Mouse (Mus musculus): ENCODE measurements around the gene Lamc3. TPM values are rescaled to one million over a fixed set of nuclear protein-coding genes. Genes with fewer than 3 reads are reported as not detected.
"Not testable (repeated sequence)": the region's sequence is repeated elsewhere in the genome, so short reads cannot be mapped to it uniquely, and the experiment has no call there.

Lamc3 gene
- total and polyA plus RNA-seq, 2 experiments: 0.73 to 0.83 TPM

- TF ChIP-seq CTCF (IDR thresholded peaks at IDR 0.05; ENCODE audit: low read depth, low read length): no peak
- TF ChIP-seq POLR2A (IDR thresholded peaks at IDR 0.05; ENCODE audit: extremely low read depth, insufficient read depth, low read length): no peak
- Histone ChIP-seq H3K27me3 (ENCODE audit: control insufficient read depth, insufficient read depth, low read length) (no peaks in the 10 kb centered on the region), H3K79me2 (ENCODE audit: control insufficient read depth, insufficient read depth, low read length) (no peaks in the 10 kb centered on the region), H3K27ac (replicated peaks; ENCODE audit: insufficient read depth, low read depth, low read length) (no peak overlapping the region), H3K9ac (ENCODE audit: low read depth, low read length) (no peak overlapping the region), H3K4me3 (ENCODE audit: insufficient read depth, low read depth, low read length) (no peak overlapping the region), H3K36me3 (ENCODE audit: control insufficient read depth, insufficient read depth, low read length) (no peaks in the 10 kb centered on the region), H3K4me1 (ENCODE audit: control insufficient read depth, insufficient read depth, low read length) (no peaks in the 10 kb centered on the region)
- no peak for DNase-seq (ENCODE audit: extremely low read depth, low read depth, low spot score)
- WGBS: 87% methylated on average over 9 of the region's 9 CpGs
These were observed 19.3 kb downstream of the Lamc3 start for GRCm38 (mm10) chr2:31906407-31906806.

- no peak for DNase-seq (ENCODE audit: extremely low read depth, low read depth, low spot score)
- TF ChIP-seq CTCF (IDR thresholded peaks at IDR 0.05; ENCODE audit: low read depth, low read length) (peak; percentile 40; the same call in 1 of the 2 replicates), POLR2A (IDR thresholded peaks at IDR 0.05; ENCODE audit: extremely low read depth, insufficient read depth, low read length) (no peak)
- Histone ChIP-seq H3K36me3 (ENCODE audit: control insufficient read depth, insufficient read depth, low read length) (no peaks in the 10 kb centered on the region), H3K4me1 (ENCODE audit: control insufficient read depth, insufficient read depth, low read length) (no peaks in the 10 kb centered on the region), H3K79me2 (ENCODE audit: control insufficient read depth, insufficient read depth, low read length) (no peaks in the 10 kb centered on the region), H3K9ac (ENCODE audit: low read depth, low read length) (no peak overlapping the region), H3K27me3 (ENCODE audit: control insufficient read depth, insufficient read depth, low read length) (no peaks in the 10 kb centered on the region), H3K27ac (replicated peaks; ENCODE audit: insufficient read depth, low read depth, low read length) (no peak overlapping the region), H3K4me3 (ENCODE audit: insufficient read depth, low read depth, low read length) (no peak overlapping the region)
- WGBS: 80% methylated on average over 4 of the region's 4 CpGs
These were observed 25.5 kb downstream of the Lamc3 start for GRCm38 (mm10) chr2:31912575-31912974.

GRCm38 (mm10) chr2:31914213-31914612 is 27.1 kb downstream of the Lamc3 start:
- H3K4me3 ChIP-seq (ENCODE audit: insufficient read depth, low read depth, low read length); H3K79me2 ChIP-seq (ENCODE audit: control insufficient read depth, insufficient read depth, low read length); DNase-seq (ENCODE audit: extremely low read depth, low read depth, low spot score); H3K27me3 ChIP-seq (ENCODE audit: control insufficient read depth, insufficient read depth, low read length); H3K27ac ChIP-seq (replicated peaks; ENCODE audit: insufficient read depth, low read depth, low read length); H3K9ac ChIP-seq (ENCODE audit: low read depth, low read length); H3K36me3 ChIP-seq (ENCODE audit: control insufficient read depth, insufficient read depth, low read length); H3K4me1 ChIP-seq (ENCODE audit: control insufficient read depth, insufficient read depth, low read length): not testable (repeated sequence)

GRCm38 (mm10) chr2:31915112-31915511 is 28.0 kb downstream of the Lamc3 start:
- H3K4me3 ChIP-seq (ENCODE audit: insufficient read depth, low read depth, low read length): no peak overlapping the region
- TF ChIP-seq CTCF (IDR thresholded peaks at IDR 0.05; ENCODE audit: low read depth, low read length) (peak; percentile 92), POLR2A (IDR thresholded peaks at IDR 0.05; ENCODE audit: extremely low read depth, insufficient read depth, low read length) (no peak)
- no peaks in the 10 kb centered on the region for H3K36me3 ChIP-seq (ENCODE audit: control insufficient read depth, insufficient read depth, low read length)
- peak; percentile 47 for DNase-seq (ENCODE audit: extremely low read depth, low read depth, low spot score)
- no peak overlapping the region for H3K9ac ChIP-seq (ENCODE audit: low read depth, low read length)
- H3K27ac ChIP-seq (replicated peaks; ENCODE audit: insufficient read depth, low read depth, low read length): no peak overlapping the region
- no peaks in the 10 kb centered on the region for H3K79me2 ChIP-seq (ENCODE audit: control insufficient read depth, insufficient read depth, low read length)
- H3K4me1 ChIP-seq (ENCODE audit: control insufficient read depth, insufficient read depth, low read length): no peaks in the 10 kb centered on the region
- no peaks in the 10 kb centered on the region for H3K27me3 ChIP-seq (ENCODE audit: control insufficient read depth, insufficient read depth, low read length)
- WGBS: 24% methylated on average over 4 of the region's 4 CpGs

GRCm38 (mm10) chr2:31917636-31918035 is 30.5 kb downstream of the Lamc3 start:
- peak; percentile 92 for TF ChIP-seq CTCF (IDR thresholded peaks at IDR 0.05; ENCODE audit: low read depth, low read length)
- no peak for TF ChIP-seq POLR2A (IDR thresholded peaks at IDR 0.05; ENCODE audit: extremely low read depth, insufficient read depth, low read length)
- no peaks in the 10 kb centered on the region for H3K4me1 ChIP-seq (ENCODE audit: control insufficient read depth, insufficient read depth, low read length)
- 21% methylated on average over 4 of the region's 4 CpGs for WGBS
- no peak overlapping the region for H3K27ac ChIP-seq (replicated peaks; ENCODE audit: insufficient read depth, low read depth, low read length)
- DNase-seq (ENCODE audit: extremely low read depth, low read depth, low spot score): peak; percentile 45
- H3K27me3 ChIP-seq (ENCODE audit: control insufficient read depth, insufficient read depth, low read length): no peaks in the 10 kb centered on the region
- H3K4me3 ChIP-seq (ENCODE audit: insufficient read depth, low read depth, low read length): no peak overlapping the region
- no peaks in the 10 kb centered on the region for H3K79me2 ChIP-seq (ENCODE audit: control insufficient read depth, insufficient read depth, low read length)
- H3K36me3 ChIP-seq (ENCODE audit: control insufficient read depth, insufficient read depth, low read length): no peaks in the 10 kb centered on the region
- no peak overlapping the region for H3K9ac ChIP-seq (ENCODE audit: low read depth, low read length)

- TF ChIP-seq CTCF (IDR thresholded peaks at IDR 0.05; ENCODE audit: low read depth, low read length) (no peak), POLR2A (IDR thresholded peaks at IDR 0.05; ENCODE audit: extremely low read depth, insufficient read depth, low read length) (no peak)
These were observed 36.6 kb downstream of the Lamc3 start for GRCm38 (mm10) chr2:31923645-31924044.

More at GRCm38 (mm10) chr2:31923645-31924044, 36.6 kb downstream of the Lamc3 start:
- no peak for DNase-seq (ENCODE audit: extremely low read depth, low read depth, low spot score)
- Histone ChIP-seq H3K9ac (ENCODE audit: low read depth, low read length) (no peak overlapping the region), H3K36me3 (ENCODE audit: control insufficient read depth, insufficient read depth, low read length) (no peaks in the 10 kb centered on the region), H3K79me2 (ENCODE audit: control insufficient read depth, insufficient read depth, low read length) (no peaks in the 10 kb centered on the region), H3K27me3 (ENCODE audit: control insufficient read depth, insufficient read depth, low read length) (0 out of 2 replicates have a peak, but pooled peaks cover 2% of the 10 kb centered on the region), H3K27ac (replicated peaks; ENCODE audit: insufficient read depth, low read depth, low read length) (no peak overlapping the region), H3K4me1 (ENCODE audit: control insufficient read depth, insufficient read depth, low read length) (0 out of 2 replicates have a peak, but pooled peaks cover 1% of the 10 kb centered on the region), H3K4me3 (ENCODE audit: insufficient read depth, low read depth, low read length) (no peak overlapping the region)
- 81% methylated on average over 4 of the region's 4 CpGs for WGBS
